ENCODE assay signal across 8 mouse cellular contexts in the genomic region with DNA sequence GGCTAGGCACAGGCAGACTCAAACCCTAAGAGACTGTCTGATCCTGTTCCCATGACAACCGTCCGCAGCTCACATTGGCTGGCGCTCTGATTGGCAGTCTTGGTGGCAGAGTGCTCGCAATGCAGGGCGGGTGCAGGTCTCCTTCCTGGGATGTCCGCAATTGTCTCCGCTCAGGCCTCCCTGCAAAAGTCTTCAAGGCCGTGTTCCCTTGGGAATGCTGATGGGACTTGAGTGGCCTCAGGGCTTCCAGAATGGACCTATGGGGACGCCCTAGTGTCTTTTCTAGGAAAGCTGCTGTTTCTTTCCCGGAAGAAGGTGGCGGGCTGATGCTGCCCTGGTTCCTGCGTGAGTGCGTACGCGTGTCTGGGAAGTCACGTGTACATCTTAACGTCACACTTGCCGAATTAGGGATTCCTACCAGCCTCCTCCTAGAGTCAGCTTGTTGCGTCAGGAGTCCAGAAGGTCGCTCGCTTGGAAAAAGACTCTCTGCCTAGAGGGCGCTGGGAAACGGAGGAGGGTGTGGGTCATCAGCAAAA.
DNase-seq lines count a peak whose midpoint lies in the region; ATAC-seq and TF ChIP-seq lines count a peak whose summit lies in the region.

No protein-coding gene starts in this region.

- peak overlapping the region; percentile 84 for H3K4me2 ChIP-seq in embryonic facial prominence, embryonic 12.5 days (replicated peaks)
- H3K4me2 ChIP-seq in limb, embryonic 12.5 days: peak overlapping the region; percentile 85
- peak overlapping the region; percentile 78 for H3K4me2 ChIP-seq in midbrain, embryonic 13.5 days (replicated peaks)

- no peaks in the 10 kb centered on the region for H3K27me3 ChIP-seq in embryonic facial prominence, embryonic 12.5 days
- H3K27me3 ChIP-seq in limb, embryonic 12.5 days: peaks cover 3% of the 10 kb centered on the region; the same call in 1 of the 2 replicates
- peaks cover 3% of the 10 kb centered on the region; the same call in 1 of the 2 replicates for H3K27me3 ChIP-seq in midbrain, embryonic 13.5 days
- no peaks in the 10 kb centered on the region for H3K27me3 ChIP-seq in small intestine, adult 2 months (ENCODE audit: control insufficient read depth, insufficient read depth, low read length)

- TF ChIP-seq CTCF in small intestine, adult 2 months (IDR thresholded peaks at IDR 0.05; ENCODE audit: extremely low read depth, insufficient read length, insufficient replicate concordance, low read depth, low read length): no peak

- peak; percentile 54 to 71 for DNase-seq in urinary bladder, adult 18-20 months (ENCODE audit: low spot score in 2 of 2)
- no peak for DNase-seq in urinary bladder, postnatal 10 days (ENCODE audit: low spot score)
- peak; percentile 86 to 87 for DNase-seq in heart, adult 9 months (ENCODE audit: low spot score in 2 of 2)
- DNase-seq in kidney, adult 8-10 months: peak; percentile 68 to 81

- peak overlapping the region; percentile 51; the same call in 1 of the 2 replicates for H3K27ac ChIP-seq in embryonic facial prominence, embryonic 12.5 days
- no peak overlapping the region for H3K27ac ChIP-seq in limb, embryonic 12.5 days
- peak overlapping the region; percentile 88 for H3K27ac ChIP-seq in midbrain, embryonic 13.5 days
- peak overlapping the region; percentile 13; the same call in 1 of the 2 replicates for H3K27ac ChIP-seq in small intestine, adult 2 months (ENCODE audit: insufficient read depth, low read depth, low read length)

- TF ChIP-seq POLR2A in small intestine, adult 2 months (IDR thresholded peaks at IDR 0.05; ENCODE audit: low read depth, low read length): no peak; the same call in 1 of the 2 replicates

- ATAC-seq in embryonic facial prominence, embryonic 12.5 days (ENCODE audit: insufficient number of reproducible peaks, insufficient read depth, low FRiP score, low TSS enrichment): peak; percentile 81
- peak; percentile 89 for ATAC-seq in limb, embryonic 12.5 days (ENCODE audit: insufficient number of reproducible peaks, insufficient read depth, low FRiP score, low TSS enrichment, low read depth)
- ATAC-seq in midbrain, embryonic 13.5 days: peak; percentile 98

- peaks cover 6% of the 10 kb centered on the region for H3K4me1 ChIP-seq in embryonic facial prominence, embryonic 12.5 days
- H3K4me1 ChIP-seq in limb, embryonic 12.5 days (replicated peaks): peaks cover 7% of the 10 kb centered on the region
- H3K4me1 ChIP-seq in midbrain, embryonic 13.5 days (replicated peaks): peaks cover 10% of the 10 kb centered on the region
- peaks cover 7% of the 10 kb centered on the region for H3K4me1 ChIP-seq in small intestine, adult 2 months (ENCODE audit: control insufficient read depth, insufficient read depth, insufficient read length, low read length)

- H3K4me3 ChIP-seq in embryonic facial prominence, embryonic 12.5 days: peak overlapping the region; percentile 49
- peak overlapping the region; percentile 50 for H3K4me3 ChIP-seq in limb, embryonic 12.5 days (replicated peaks)
- H3K4me3 ChIP-seq in midbrain, embryonic 13.5 days (replicated peaks): peak overlapping the region; percentile 51
- H3K4me3 ChIP-seq in small intestine, adult 2 months (ENCODE audit: low read depth, low read length): peak overlapping the region; percentile 62

- WGBS in embryonic facial prominence, embryonic 12.5 days: under 1% methylated on average over 23 of the region's 23 CpGs
- under 1% methylated on average over 23 of the region's 23 CpGs for WGBS in limb, embryonic 12.5 days
- WGBS in midbrain, embryonic 13.5 days: under 1% methylated on average over 23 of the region's 23 CpGs
- under 1% methylated on average over 23 of the region's 23 CpGs for WGBS in small intestine, adult 2 months

- no peaks in the 10 kb centered on the region for H3K9me3 ChIP-seq in embryonic facial prominence, embryonic 12.5 days
- peaks cover 5% of the 10 kb centered on the region for H3K9me3 ChIP-seq in limb, embryonic 12.5 days
- no peaks in the 10 kb centered on the region for H3K9me3 ChIP-seq in midbrain, embryonic 13.5 days

- H3K36me3 ChIP-seq in embryonic facial prominence, embryonic 12.5 days: no peaks in the 10 kb centered on the region
- H3K36me3 ChIP-seq in limb, embryonic 12.5 days: no peaks in the 10 kb centered on the region
- H3K36me3 ChIP-seq in midbrain, embryonic 13.5 days: no peaks in the 10 kb centered on the region
- H3K36me3 ChIP-seq in small intestine, adult 2 months (ENCODE audit: control insufficient read depth, insufficient read depth, low read length): no peaks in the 10 kb centered on the region

- H3K9ac ChIP-seq in embryonic facial prominence, embryonic 12.5 days: peak overlapping the region; percentile 45
- H3K9ac ChIP-seq in limb, embryonic 12.5 days (replicated peaks): peak overlapping the region; percentile 51
- H3K9ac ChIP-seq in midbrain, embryonic 13.5 days (replicated peaks): peak overlapping the region; percentile 70
